Mouse (Mus musculus): ENCODE measurements around the gene Sox5. TPM values are rescaled to one million over a fixed set of nuclear protein-coding genes. Genes with fewer than 3 reads are reported as not detected.

Sox5 gene
- polyA plus RNA-seq, 1 experiment from 2014 or later = 34.8 TPM

DNA sequence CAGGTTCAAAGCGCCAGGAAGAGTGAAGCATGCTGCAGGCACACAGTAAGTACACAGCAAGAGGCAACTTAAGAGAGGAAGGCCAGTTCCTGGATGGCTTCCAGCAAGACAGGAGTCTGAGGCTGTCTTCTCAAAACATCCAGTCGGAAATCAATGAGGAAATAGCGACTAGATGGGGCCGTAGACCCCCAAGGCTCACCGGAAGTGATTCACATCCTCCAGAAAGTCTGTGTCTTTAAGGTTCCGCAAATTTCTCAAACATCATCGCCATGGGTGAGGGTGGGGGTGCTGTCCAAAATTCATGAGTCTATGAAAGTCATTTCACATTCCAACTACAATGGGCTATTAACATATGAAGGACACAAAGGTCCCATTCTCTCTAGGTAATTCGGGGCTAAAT, 821.7 kb downstream of the Sox5 start:
- WGBS = 85% methylated on average over 8 of the region's 8 CpGs
- Histone ChIP-seq H3K27me3 (replicated peaks) (no peaks in the 10 kb centered on the region), H3K36me3 (peaks cover 3% of the 10 kb centered on the region; the same call in 1 of the 2 replicates), H3K9me3 (replicated peaks) (no peaks in the 10 kb centered on the region), H3K9ac (replicated peaks) (no peak overlapping the region), H3K4me1 (no peaks in the 10 kb centered on the region), H3K27ac (replicated peaks) (no peak overlapping the region), H3K4me2 (no peak overlapping the region), H3K4me3 (replicated peaks) (no peak overlapping the region)
- no peak for ATAC-seq (ENCODE audit: low FRiP score)

DNA sequence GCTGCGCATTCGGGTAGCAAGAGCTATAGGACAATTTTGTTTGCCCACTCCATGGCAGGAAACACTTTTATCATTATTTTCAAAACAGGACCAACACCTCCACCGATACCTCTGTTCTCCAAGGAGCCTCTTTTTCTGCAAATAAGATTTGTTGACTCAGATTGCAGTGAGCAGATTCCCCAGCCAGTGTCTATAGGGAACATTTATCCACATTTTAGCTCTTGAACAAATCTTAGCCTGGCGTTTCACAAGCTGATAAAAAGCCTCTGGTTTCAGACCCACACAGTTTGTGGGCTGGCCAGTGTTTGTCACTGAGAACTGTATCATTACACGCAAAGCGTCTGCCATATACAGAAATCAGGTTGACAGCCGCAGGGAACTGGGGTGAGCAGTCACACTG, 823.4 kb downstream of the Sox5 start:
- H3K36me3 ChIP-seq = peaks cover 3% of the 10 kb centered on the region; the same call in 1 of the 2 replicates
- H3K4me1 ChIP-seq = no peaks in the 10 kb centered on the region
- no peak overlapping the region for H3K27ac ChIP-seq (replicated peaks)
- H3K9ac ChIP-seq (replicated peaks) = no peak overlapping the region
- H3K9me3 ChIP-seq (replicated peaks) = no peaks in the 10 kb centered on the region
- WGBS = 81% methylated on average over 7 of the region's 7 CpGs
- H3K4me2 ChIP-seq = no peak overlapping the region
- ATAC-seq (ENCODE audit: low FRiP score) = no peak
- no peaks in the 10 kb centered on the region for H3K27me3 ChIP-seq (replicated peaks)
- H3K4me3 ChIP-seq (replicated peaks) = no peak overlapping the region

DNA sequence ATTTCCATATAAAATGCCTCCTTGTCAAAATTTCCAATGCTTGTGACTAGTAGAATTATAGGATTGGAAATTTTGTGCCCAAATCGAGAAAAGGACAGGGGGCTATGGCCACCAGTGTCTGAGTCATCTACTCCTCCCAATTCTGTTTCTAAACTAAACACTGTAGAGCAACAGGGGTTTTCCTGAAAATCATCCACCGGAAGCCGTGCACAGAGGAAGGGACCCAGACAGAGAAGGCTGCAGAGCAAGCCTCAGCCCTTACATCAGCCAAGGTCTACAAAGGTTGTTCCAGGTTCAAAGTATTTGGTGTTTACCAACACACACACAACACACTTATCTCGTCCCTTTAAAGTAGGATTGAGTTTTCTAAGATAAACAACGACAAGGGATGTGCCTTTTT, 824.7 kb downstream of the Sox5 start:
- Histone ChIP-seq H3K4me3 (replicated peaks) (no peak overlapping the region), H3K36me3 (peaks cover 3% of the 10 kb centered on the region; the same call in 1 of the 2 replicates), H3K27ac (replicated peaks) (no peak overlapping the region), H3K9ac (replicated peaks) (no peak overlapping the region), H3K27me3 (replicated peaks) (no peaks in the 10 kb centered on the region), H3K4me2 (no peak overlapping the region), H3K4me1 (no peaks in the 10 kb centered on the region), H3K9me3 (replicated peaks) (no peaks in the 10 kb centered on the region)
- ATAC-seq (ENCODE audit: low FRiP score) = no peak
- 84% methylated on average over 5 of the region's 5 CpGs for WGBS

DNA sequence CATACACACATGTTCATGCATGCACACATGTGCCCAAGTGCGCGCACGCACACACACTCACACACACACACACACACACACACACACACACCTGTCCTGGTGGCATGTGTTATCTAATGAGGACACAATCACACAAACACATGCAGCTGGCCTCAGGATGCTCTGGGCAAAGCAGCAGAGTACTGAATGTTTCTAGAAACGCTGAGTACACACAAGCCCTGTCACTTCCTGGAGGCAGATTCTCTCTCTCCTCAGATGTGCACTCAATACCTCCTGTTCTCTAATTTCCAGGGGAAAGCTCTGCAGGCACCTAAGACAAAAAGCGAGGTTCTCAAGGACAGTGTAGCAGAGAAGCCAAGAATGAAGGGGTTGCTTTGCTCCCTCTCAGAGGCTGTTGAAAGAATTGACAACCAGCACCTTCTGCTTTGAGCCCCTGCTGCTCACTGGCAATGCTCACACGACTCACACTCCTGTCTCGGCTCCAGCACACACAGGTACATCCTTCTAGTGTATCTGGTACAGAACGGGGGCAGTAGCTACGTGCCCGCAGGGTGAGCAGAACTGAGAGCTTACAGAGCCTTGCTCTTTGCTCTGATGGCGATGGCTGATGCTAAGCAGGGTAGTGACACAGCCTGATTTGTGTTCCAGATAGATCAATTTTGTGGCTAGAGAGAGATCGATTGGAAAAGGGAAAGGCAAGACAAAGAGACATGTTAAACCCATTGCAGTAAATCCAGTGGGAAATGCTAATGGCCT, 833.0 kb downstream of the Sox5 start:
- H3K4me1 ChIP-seq = no peaks in the 10 kb centered on the region
- no peak overlapping the region for H3K27ac ChIP-seq (replicated peaks)
- no peak overlapping the region for H3K4me3 ChIP-seq (replicated peaks)
- H3K27me3 ChIP-seq (replicated peaks) = no peaks in the 10 kb centered on the region
- no peaks in the 10 kb centered on the region for H3K36me3 ChIP-seq
- no peak for ATAC-seq (ENCODE audit: low FRiP score)
- H3K4me2 ChIP-seq = no peak overlapping the region
- WGBS = 68% methylated on average over 12 of the region's 12 CpGs
- no peak overlapping the region for H3K9ac ChIP-seq (replicated peaks)
- no peaks in the 10 kb centered on the region for H3K9me3 ChIP-seq (replicated peaks)

DNA sequence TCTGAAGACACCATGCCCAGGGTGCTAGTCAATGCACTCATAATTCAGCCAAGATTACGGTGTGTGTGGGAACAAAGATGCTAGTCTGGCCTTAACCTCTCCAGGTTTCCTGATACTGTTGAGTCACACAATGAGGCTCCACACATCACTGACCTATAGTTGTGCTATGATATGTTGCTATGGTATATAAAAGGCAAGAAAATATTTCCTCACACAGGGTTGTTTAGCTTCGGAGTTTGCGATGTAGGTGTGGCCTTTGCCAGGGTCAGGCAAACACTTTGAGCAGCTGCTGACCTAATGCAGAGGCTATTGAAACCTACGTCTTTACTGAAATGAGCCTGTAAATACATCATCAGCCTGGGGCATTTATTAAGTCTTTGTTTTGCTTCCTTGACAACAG, 833.7 kb downstream of the Sox5 start:
- Histone ChIP-seq H3K27me3 (replicated peaks) (no peaks in the 10 kb centered on the region), H3K4me3 (replicated peaks) (no peak overlapping the region), H3K27ac (replicated peaks) (no peak overlapping the region), H3K4me1 (no peaks in the 10 kb centered on the region), H3K36me3 (no peaks in the 10 kb centered on the region), H3K9me3 (replicated peaks) (no peaks in the 10 kb centered on the region), H3K4me2 (no peak overlapping the region), H3K9ac (replicated peaks) (no peak overlapping the region)
- ATAC-seq (ENCODE audit: low FRiP score) = no peak
- 81% methylated on average over 4 of the region's 4 CpGs for WGBS

DNA sequence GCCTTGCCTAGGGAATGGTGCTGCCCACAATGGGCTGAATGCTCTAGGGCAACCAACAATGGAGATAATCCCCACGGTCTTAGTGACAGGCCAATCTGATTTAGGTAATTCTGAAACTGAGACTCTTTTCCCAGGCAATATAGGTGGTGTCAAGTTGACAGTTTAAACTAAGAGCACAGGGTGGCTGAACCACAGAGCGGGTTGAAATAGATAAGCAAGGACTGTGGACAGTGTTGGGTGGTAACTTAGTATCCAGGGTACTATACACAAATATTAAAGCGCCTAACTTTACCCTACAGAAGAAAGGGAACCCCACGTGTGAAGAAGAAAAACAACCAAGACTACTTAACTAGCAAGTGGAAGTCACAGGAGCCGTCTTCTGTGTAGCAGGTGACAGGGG, 838.7 kb downstream of the Sox5 start:
- Histone ChIP-seq H3K27ac (replicated peaks) (no peak overlapping the region), H3K4me2 (no peak overlapping the region), H3K27me3 (replicated peaks) (no peaks in the 10 kb centered on the region), H3K4me1 (no peaks in the 10 kb centered on the region), H3K4me3 (replicated peaks) (no peak overlapping the region), H3K9me3 (replicated peaks) (no peaks in the 10 kb centered on the region), H3K9ac (replicated peaks) (no peak overlapping the region), H3K36me3 (no peaks in the 10 kb centered on the region)
- WGBS = 91% methylated on average over 5 of the region's 5 CpGs
- no peak for ATAC-seq (ENCODE audit: low FRiP score)

DNA sequence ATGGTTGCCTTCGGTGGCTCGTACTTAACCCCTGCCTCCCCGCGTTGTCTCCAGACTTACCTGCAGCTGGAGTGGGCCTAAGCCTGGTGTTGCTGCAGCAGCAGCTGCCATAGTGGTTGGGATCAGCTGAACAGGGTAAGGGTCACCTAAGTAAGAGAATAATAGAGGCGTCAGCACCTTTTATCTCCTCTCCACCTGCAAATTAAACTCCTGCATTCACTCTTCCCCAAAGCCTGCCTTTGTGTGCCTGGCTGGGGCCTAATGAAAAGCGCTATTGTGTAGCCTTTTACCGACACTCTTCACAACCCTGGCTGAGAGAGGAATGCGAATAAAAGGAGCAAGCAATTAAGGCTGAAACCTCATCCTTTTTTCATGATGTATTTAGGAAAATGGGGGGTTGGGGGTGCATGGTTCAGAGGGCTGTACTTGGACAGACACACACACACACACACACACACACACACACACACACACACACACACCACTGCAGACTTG, 840.4 kb downstream of the Sox5 start:
- Histone ChIP-seq H3K4me3 (replicated peaks) (no peak overlapping the region), H3K9me3 (replicated peaks) (no peaks in the 10 kb centered on the region), H3K4me1 (no peaks in the 10 kb centered on the region), H3K9ac (replicated peaks) (no peak overlapping the region), H3K4me2 (no peak overlapping the region), H3K36me3 (no peaks in the 10 kb centered on the region), H3K27me3 (replicated peaks) (no peaks in the 10 kb centered on the region), H3K27ac (replicated peaks) (no peak overlapping the region)
- ATAC-seq (ENCODE audit: low FRiP score) = no peak
- 19% methylated on average over 8 of the region's 8 CpGs for WGBS

DNA sequence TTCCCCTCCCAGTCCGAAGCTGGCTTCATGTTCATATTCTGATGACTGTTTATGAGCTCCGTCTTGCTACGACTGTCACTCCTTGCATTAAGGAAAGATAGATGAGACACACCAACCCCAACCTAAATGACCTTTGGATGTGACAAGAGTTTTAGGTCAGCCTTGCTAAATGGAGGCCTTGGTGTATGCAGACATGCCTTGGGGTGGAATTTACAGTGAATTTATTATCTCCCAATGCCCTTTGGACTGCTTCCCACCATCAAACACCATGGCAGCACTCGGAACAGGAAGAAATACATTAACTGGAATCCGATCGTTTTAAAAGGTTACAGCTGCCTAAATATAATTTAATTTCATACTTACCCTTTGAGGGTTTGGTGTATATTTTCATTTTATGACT, 858.6 kb downstream of the Sox5 start:
- no peak overlapping the region for H3K9ac ChIP-seq (replicated peaks)
- no peak overlapping the region for H3K4me2 ChIP-seq
- no peak overlapping the region for H3K27ac ChIP-seq (replicated peaks)
- no peak for ATAC-seq (ENCODE audit: low FRiP score)
- H3K27me3 ChIP-seq (replicated peaks) = no peaks in the 10 kb centered on the region
- WGBS = 59% methylated on average over 6 of the region's 6 CpGs
- no peak overlapping the region for H3K4me3 ChIP-seq (replicated peaks)
- H3K9me3 ChIP-seq (replicated peaks) = no peaks in the 10 kb centered on the region
- peaks cover 7% of the 10 kb centered on the region for H3K4me1 ChIP-seq
- H3K36me3 ChIP-seq = no peaks in the 10 kb centered on the region

DNA sequence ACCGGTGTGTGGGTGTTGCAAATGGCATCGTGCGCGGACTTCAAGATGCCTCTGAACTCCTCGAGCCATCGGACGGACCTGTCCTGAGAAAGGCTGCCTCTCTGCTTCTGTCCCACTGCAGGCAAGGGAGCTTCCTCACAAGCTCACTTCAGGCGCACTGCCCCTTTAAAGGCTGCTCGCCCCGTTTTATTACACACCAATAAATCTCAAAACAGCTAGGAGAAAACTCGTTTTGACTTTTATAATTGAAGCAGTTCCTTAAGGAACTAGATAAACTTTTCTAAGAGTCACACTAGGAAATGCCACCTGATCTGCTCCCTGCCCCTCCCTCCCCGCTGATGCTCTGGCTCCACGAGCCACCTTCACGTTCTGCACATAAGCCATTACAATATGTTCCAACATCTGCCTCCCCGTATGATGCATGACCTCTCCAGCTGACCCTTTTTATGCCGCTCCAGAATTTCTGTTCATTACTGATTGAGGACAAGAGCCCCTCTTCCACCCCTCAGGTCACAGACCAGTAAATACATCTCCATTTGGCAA, 863.3 kb downstream of the Sox5 start:
- Histone ChIP-seq H3K4me2 (peak overlapping the region; percentile 42), H3K9me3 (replicated peaks) (no peaks in the 10 kb centered on the region), H3K4me1 (peaks cover 9% of the 10 kb centered on the region), H3K9ac (replicated peaks) (no peak overlapping the region), H3K27me3 (replicated peaks) (no peaks in the 10 kb centered on the region), H3K36me3 (no peaks in the 10 kb centered on the region), H3K4me3 (replicated peaks) (no peak overlapping the region), H3K27ac (replicated peaks) (no peak overlapping the region)
- ATAC-seq (ENCODE audit: low FRiP score) = peak; percentile 21; the same call in 1 of the 2 replicates
- WGBS = 23% methylated on average over 16 of the region's 16 CpGs

DNA sequence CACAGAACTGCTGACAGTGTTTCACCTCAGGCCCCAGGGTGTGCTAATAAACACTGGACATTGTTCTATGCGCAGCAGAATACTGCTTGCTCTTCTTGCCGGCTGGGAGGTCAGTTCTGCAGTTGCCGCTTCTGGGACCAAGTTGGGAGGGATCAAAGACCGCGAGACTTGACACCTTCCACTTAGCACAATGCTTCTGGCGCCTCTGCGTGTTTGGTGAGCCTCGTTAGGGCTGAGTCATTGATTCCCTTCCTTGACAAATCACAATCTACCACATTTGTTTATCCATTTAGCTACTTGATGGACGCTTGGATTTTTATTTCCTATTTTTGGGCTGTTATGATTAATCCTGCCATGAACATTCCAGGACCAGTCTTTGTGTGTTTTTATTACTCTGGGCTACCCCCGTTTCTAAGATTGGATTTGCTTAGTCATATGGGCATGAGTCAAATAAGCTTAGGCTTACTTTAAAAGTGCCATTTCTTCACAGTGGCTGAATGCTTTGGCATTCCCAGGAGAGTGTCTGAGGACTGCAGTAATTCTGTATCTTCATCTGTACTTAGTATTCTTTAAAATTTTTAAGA, 865.5 kb downstream of the Sox5 start:
- no peak overlapping the region for H3K9ac ChIP-seq (replicated peaks)
- H3K9me3 ChIP-seq (replicated peaks) = no peaks in the 10 kb centered on the region
- WGBS = 66% methylated on average over 10 of the region's 10 CpGs
- no peaks in the 10 kb centered on the region for H3K27me3 ChIP-seq (replicated peaks)
- ATAC-seq (ENCODE audit: low FRiP score) = no peak
- no peak overlapping the region for H3K4me2 ChIP-seq
- H3K4me1 ChIP-seq = peaks cover 9% of the 10 kb centered on the region
- no peak overlapping the region for H3K27ac ChIP-seq (replicated peaks)
- H3K36me3 ChIP-seq = no peaks in the 10 kb centered on the region
- no peak overlapping the region for H3K4me3 ChIP-seq (replicated peaks)

DNA sequence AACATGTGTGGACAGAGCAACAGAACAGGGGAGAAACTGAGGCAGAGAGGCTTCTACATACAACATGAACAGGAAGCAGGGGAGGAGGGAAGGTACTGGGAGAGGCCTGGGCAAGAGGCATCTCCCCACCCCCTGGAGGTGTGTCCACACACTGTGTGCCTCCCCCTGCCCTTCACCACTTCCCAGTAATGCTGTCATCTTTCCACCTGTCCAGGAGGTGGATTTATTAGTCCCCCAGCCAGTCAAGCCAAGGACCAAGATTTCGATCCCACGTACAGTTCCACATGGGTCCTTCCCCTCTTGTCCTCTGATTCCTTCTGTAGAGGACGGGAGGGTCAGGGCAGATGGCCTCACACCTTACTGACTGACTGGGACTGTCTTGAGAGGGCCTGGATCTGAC, 866.1 kb downstream of the Sox5 start:
- no peak overlapping the region for H3K4me3 ChIP-seq (replicated peaks)
- H3K4me1 ChIP-seq = peaks cover 9% of the 10 kb centered on the region
- H3K9ac ChIP-seq (replicated peaks) = no peak overlapping the region
- 90% methylated on average over 3 of the region's 3 CpGs for WGBS
- H3K27me3 ChIP-seq (replicated peaks) = no peaks in the 10 kb centered on the region
- no peak overlapping the region for H3K4me2 ChIP-seq
- ATAC-seq (ENCODE audit: low FRiP score) = no peak
- no peaks in the 10 kb centered on the region for H3K9me3 ChIP-seq (replicated peaks)
- no peak overlapping the region for H3K27ac ChIP-seq (replicated peaks)
- H3K36me3 ChIP-seq = no peaks in the 10 kb centered on the region

DNA sequence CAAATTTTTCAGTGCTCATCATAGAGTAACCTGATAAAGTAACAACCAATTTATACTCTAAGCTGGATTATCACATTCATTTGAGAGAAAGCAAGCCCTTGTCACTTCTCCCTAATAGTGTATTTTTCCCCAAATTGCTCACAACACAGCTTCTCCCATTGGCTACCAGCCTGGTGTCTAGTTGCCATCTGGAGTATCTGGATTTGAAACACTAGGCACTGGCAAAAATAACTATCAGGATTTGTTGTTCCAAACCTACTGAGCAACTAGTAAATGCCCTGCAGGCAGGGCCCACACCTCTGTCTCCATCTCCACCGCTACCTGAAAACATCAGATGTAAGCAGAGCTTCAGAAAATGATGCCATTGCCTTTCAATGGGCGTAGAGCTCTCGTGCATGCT, 869.5 kb downstream of the Sox5 start:
- no peak for ATAC-seq (ENCODE audit: low FRiP score)
- H3K4me3 ChIP-seq (replicated peaks) = no peak overlapping the region
- no peaks in the 10 kb centered on the region for H3K9me3 ChIP-seq (replicated peaks)
- H3K4me1 ChIP-seq = no peaks in the 10 kb centered on the region
- H3K27ac ChIP-seq (replicated peaks) = no peak overlapping the region
- H3K4me2 ChIP-seq = no peak overlapping the region
- H3K9ac ChIP-seq (replicated peaks) = no peak overlapping the region
- WGBS = 89% methylated on average over 3 of the region's 3 CpGs
- H3K36me3 ChIP-seq = no peaks in the 10 kb centered on the region
- no peaks in the 10 kb centered on the region for H3K27me3 ChIP-seq (replicated peaks)

Measured in neural tube, embryonic 15.5 days (tissue).